Mouse (Mus musculus): ENCODE measurements at regions not wholly inside any gene's neighbourhood (a gene's known extent, or its start where the extent isn't known, plus 50 kb on each side); places are given as distances from the start of the nearest gene placed in this dataset.

DNA sequence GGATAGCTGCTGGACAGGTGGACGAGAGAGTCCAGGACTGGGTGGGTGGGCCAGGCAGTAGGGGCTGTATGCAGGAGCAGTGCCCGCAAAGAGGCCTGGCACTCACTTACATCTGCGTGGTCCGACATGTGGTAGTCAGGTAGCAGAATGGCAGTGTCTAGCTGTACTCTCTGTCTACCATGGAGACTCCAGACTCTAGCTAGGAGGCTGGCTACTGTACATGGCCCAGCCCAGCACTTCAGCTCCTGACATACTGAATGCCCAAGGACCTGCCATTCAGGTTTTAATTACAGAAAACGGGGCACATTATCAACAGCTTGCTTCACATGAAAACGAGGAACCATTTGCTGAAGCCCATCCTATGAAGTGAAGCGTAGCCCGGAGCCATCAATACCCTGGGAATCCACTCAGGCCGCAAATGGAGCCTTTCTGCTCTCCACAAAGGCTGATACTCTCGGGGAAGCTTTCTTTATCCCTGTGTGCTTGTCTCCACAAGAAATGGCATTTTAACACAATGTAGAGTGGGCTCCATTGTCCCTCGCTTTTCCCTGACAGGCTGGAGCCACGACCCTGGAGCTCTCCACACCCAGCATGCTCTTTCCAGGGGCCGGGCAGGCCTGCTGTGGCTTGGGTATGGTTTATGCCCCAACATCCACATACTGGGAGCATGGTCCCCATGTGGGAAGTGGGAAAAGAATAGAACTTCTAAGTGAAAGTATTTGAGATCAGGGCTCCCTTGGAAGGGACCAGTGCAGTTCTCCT, 110.6 kb upstream of the A530016L24Rik start:
- DNase-seq (ENCODE audit: low spot score in 2 of 2): no peak

DNA sequence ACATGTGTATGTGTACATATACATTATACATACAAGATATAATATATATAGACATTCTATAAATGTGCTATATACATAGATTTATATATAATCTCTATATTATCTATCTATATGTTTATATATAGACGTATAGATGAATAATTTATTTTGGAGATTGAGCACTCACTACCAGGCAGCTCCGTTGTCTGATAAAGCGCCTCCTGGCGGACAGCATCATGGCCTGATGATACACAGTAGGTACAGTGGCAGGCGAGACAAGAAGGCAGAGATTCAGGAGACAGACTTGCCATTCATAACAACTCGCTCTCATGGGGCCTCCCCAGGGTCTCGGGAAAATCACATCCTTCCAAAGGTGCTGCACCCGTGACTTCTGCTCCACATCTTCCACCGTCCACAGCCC, 101.4 kb upstream of the A530016L24Rik start:
- DNase-seq (ENCODE audit: low spot score in 2 of 2): no peak

DNA sequence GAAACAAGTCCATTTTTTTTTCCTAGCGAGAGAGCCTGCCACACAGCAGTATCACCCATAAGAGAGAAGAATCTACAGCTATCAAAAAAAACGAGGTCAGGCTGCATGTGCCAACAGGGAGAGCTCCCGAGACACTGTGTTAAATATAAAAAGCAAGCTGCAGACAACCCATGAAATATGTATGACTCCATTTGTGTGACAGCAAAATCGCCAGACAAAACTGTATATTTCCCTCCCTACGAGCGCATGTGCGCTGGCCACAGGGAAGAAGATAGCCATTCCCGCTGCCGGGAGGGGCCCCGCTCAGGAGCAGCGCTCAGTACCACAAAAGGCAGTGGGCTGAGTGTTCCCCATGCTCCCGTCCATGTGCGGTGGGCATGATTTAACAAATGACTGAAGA, 93.3 kb upstream of the A530016L24Rik start:
- DNase-seq (ENCODE audit: low spot score in 2 of 2): no peak

DNA sequence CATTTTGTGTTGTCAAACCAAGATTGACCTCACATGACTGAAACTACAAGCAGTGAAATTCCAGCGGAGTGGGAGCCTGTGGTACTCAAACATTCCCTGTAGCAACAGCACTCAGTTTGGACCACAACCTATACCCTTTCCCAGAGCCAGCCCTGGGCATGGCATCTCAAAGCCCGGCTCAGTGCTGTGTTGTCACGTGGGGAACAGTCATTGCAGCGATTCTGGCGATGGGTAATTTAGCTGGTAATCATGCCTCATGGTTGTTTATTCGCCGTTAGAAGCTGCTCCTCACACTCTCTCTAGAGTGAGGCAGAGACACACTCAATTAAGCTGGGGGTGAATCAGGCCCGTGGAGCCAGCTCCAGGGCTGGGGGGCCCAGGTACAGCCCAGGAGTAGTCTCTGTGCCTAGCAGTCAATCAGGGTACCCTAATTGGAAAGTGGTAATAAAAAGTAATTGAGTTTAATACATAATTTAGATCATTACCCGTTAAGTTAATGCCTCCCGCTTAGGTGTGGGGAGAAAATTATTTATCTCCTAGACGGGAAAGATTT, 85.5 kb upstream of the A530016L24Rik start:
- no peak for DNase-seq (ENCODE audit: low spot score in 2 of 2)

DNA sequence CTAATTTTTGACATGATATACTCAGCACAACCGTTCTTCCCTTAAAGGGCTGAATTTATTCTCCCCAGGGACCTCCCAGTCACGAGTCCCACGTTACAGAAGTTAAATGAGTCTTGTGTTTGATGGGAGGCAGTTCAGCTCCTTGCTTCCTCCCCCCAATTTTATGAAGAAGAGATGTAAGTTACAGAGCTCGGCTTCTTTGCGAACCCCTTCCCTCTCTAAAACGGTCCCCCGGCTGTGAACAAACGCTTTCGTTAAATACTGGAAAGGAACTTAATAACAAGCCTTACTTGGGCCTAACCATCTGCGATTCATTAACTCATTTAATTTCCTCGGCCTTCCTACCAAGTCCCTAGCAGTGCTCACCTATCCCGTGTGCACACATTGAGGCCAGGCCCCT, 84.9 kb upstream of the A530016L24Rik start:
- no peak for DNase-seq (ENCODE audit: low spot score in 2 of 2)

DNA sequence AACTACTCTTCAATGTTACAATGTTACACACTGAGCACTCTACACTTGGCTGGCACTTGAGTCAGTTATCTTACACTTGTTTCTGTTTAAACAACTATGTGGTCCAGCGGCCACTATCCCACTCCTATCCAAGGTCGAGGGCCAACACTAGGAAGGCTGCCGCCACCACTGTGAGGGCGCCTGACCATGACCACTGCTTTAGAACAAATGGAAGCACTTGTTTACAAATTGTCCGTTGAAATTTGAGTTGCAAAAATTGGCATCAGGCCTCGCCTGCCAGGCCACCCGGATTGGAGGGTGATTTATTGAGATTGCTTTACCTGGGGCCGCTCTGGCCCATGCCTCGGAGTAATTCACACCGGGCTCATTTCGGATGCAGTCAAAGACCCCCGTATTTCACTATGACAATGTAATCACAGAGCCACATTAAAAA, 83.5 kb upstream of the A530016L24Rik start:
- DNase-seq (ENCODE audit: low spot score in 2 of 2): no peak

DNA sequence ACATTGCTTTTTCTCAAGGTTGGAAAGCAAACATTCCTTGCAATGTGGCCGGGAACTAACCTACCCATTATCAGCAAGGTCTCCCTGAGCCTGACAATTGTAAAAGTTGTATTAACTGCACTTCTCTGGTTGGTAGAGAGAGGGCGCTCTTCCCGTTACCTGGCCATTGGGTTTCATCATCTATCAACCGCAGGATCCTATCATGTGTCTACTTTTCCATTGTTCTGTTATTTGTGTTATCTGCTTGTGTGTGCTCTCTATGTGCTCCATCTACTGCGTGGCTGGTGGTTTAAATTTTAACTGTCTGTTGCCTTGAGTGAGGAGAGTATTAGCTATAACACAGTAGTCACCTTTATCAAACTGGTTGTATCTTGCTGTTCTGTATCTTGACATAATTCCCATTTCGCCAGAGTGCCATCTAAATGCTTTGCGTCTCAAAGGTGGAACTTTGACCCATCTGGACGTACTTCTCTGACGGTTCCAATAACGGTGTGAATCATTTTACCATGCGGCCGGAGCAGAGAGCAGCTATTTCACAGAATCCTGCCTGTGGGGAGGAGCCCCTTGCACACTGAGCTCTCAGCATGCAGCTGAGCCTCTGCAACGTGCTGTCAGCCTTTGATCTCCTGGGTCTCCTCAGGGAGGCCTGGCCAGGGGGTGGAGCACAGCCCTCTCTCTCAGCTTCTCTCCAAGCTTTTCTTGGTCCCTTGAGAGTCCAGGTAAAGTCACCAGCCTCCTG, 77.5 kb upstream of the A530016L24Rik start:
- DNase-seq (ENCODE audit: low spot score in 2 of 2): no peak

DNA sequence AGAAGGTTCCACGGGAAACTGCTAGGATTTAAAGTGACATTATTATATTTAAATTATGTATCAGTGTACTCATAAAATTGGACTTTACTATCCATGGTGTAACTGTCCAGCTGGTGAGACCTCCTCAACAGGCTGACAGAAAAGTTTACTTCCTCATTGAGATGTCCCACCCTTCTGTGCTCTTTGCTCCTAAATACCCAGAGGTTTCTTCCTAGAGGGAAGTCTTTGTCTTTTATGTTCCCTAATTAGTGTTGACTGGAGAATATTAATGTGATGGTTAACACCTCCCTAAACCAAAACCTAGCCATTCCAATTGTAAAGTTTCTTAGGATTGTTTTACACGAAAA, 76.9 kb upstream of the A530016L24Rik start:
- DNase-seq (ENCODE audit: low spot score in 2 of 2): no peak

DNA sequence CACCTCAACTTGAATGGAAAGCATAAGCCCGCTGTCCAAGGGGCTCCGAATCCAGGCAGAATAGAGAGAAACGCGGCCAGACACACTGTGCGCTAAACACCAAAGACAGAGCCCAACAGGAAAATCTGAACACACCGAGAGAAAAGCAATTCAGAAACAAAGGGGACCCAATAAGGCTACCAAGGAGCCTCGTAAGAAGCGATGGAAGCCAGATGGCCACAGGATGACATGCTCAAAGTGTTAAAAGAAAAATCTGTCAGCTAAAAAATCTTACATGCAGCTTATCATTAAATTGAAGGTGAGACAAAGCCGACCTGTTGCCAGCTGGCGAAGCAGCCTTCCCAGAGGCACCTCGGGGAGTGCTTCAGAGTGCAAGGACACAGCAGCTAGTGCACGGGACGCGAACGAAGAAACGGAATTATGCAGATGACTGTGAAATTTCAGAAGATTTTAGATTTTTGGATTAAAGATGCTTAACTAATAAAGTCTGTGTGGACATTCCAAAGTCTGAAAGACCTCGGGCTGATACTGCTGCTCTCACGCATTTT, 73.2 kb upstream of the A530016L24Rik start:
- DNase-seq (ENCODE audit: low spot score in 2 of 2): no peak

DNA sequence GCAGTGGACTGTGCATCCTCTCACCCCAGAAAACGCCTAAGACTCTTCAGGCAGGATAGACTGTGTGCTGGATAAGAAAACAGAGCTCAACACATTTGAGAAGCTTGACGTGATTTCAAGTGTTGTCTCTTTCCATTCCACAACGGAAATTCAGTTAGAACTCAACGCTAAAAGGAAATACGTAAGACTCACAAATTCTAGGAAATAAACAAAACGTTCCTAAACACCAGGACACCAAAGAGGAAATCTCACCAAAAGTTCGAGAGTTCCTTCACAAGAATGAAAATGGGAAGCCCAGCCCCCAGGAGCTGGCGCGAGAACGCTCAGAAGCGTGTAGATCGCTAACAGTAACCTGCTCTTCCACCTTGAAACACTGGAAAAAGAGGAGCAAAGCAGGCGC, 72.7 kb upstream of the A530016L24Rik start:
- no peak for DNase-seq (ENCODE audit: low spot score in 2 of 2)

DNA sequence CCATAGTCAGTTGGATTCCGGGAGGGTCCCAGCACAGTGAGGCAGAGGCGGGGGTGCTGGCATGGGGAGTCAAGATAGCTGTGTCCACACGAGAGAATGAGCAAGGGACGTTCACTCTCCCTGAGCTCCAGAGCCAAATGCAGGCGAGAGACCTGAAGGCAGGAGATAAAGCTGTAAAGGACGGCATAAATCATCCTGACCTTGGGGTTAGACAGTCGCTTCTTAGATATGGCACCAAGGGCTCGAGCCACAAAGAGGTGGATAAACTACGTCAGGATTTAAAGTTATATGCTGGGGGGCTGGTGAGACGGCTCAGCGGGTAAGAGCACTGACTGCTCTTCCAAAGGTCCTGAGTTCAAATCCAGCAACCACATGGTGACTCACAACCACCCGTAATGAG, 70.6 kb upstream of the A530016L24Rik start:
- DNase-seq (ENCODE audit: low spot score in 2 of 2): no peak

DNA sequence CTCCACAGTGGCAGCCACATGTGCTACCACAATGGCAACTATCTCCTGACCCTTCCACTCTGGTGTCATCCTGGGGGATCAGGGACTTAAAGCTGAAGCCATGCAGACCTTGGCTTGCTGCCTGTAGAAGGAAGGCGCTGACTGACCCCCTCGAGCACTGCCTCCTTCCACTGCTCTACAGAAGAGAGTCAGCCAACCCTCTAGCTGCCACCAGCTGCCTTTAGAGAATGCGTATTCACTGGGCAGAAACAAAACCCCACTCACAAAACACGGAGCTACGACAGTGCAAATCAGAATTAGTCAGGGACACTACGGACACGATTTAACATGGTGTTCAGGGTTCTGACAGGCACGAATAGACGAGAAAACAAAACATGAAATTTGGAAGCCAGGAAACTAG, 67.1 kb upstream of the A530016L24Rik start:
- DNase-seq (ENCODE audit: low spot score in 2 of 2): no peak

DNA sequence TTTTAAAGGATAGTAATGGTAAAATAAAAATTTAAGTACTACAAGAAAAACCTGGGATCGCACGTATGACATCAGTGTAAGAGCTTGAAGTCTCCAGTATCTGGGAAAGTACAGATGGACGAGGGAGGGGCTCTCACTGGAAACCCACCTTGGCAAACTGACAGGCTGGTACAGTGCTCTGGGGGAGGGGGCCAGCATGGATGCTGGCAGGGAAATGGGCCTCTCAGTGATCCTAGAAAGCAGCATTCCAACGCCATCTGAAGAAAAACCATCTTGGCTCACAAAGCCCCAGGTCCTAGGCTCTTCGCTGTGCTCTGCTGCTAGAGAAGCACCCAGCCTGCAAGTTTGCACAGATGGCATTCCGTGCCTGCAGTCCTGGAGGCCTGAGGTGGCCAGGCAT, 65.1 kb upstream of the A530016L24Rik start:
- DNase-seq (ENCODE audit: low spot score in 2 of 2): no peak

DNA sequence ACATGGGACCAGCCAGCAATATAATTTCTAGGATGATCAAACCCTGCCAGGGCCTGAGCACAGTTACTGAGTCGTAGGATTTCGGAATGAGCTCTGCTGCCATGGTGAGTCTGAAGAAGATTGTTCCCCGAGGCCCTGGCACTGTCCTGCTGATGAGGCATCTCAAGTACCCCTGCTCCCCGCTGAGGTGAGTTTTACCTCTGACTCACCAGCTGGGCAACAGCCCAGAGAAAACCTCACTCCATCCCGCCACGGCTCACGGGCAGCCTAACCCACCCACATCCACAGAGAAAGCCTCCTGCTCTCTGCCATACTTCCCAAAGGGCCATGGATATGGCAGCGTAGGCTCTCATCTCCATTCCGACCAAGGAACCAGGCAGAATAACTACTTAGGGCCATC, 62.6 kb upstream of the A530016L24Rik start:
- no peak for DNase-seq (ENCODE audit: low spot score in 2 of 2)

DNA sequence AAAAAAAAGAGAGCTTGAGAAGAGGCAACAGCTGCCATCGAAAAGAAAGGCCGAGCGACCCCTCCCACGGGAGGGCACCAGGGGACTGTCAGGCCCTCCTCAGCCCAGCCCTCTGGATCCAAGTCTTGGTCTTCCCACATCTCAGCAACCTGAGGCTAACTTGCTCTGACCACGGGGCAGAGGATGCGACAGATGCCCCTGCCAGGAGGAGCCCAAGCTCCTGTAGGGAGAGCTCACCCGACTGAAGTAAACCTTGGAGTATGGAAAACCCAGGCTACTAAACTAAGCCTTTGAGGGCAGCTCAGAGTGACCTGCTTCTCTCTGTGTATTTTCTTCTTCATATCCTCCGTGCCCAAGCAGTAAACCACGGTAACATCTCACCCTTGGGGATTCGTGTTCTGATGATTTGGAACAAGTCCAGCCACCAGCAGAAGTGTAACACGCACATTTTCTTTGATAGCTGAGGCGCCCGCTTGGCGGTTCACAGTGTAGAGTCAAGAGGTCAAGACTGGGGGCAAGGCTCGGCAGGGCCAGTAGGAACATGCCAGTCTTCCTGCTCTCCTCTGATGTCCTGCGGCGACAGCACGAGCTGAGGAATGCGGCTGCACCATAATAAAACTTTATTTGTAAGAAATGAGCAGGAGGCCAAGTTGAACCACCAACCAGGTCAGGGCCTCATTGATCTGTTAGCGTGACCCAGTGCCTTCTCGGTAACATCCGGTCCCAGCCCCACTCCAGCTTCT, 59.0 kb upstream of the A530016L24Rik start:
- no peak for DNase-seq (ENCODE audit: low spot score in 2 of 2)

DNA sequence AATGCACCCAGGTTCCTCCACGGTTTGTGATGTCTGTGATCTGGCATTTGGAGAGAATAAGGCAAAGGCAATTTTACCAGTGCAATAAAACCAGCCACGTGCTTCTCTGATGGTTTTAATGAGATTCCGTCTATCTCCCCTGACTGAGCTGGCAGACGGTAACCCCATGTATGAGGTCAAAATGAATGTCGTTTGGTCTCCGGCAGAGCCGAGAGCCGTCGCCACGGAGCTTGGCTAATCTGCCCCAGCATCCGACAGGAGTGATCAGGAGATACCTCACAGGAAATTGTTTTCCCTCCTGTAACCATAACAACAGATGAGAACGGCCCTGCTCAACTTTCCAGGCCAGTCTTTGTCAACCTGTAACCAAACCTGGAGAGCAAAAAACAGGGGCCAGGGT, 55.9 kb upstream of the A530016L24Rik start:
- DNase-seq (ENCODE audit: low spot score in 2 of 2): no peak

DNA sequence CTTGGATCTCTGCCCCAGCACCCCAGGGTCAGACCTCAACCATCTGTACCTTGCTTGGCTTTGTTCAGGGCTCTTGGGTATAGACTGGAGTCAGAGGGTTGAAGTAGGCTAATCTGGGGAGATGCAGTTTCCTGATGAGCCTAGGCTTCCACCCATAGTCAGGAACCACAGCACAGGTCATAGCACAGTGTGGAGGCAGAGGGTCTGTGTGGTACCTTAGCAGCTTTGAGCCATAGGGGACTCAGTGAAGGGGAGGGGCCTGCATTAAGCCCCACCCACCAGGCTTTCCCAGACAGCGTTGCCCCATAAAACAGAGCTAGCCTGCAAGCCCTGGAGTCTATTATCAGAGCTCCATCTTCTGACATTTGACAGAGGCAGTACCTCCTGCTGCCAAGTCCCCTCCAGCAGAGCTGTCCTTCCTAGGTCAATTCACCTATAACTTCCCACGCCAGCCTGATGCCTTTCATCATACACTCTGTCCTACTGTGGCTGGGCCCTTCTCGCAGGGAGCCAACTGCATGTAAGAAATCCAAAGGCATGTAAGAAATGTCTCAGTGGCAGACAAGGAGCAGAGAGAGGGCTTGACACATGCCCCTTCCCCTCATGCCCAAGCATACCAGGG, 54.5 kb upstream of the A530016L24Rik start:
- no peak for DNase-seq (ENCODE audit: low spot score in 2 of 2)

DNA sequence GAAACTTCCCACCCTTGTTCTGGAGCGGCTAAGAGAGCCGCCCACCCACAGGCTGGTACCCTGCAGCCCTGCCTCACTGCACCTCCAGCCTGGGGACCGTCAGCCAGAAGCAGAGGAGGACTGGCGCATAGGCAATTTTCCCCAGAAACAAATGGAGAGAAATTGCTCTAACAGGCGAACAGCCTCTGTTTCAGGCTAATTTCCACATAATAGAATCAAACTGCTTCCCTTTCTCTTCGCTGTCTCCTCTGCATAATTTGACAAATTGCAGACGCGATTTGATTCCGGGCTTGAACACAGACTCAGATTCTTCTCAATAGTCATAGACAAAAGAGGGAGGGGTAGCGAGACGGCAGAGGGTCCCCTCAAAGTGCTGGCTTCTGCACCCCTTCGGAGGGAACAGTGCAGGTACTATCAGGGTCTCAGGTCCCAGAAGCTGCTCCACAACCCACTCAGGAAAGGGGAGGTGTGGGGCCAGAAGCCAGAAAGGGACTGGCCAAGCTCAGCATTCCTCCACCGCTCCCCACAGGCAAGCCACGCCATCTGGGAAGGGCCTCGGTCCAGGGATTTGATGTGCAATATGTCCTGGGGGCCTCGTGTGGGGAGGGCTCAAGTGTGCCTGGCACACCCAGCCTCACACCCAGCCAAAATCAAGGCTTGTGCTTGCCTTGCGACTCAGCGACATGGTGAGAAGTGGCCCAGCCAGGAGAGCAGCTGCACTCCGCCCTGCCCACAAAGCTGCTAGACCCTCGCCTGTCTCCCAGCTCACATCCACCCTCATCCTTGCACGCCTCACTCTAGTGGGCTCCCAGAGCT, 53.7 kb upstream of the A530016L24Rik start:
- DNase-seq (ENCODE audit: low spot score in 2 of 2): no peak

DNA sequence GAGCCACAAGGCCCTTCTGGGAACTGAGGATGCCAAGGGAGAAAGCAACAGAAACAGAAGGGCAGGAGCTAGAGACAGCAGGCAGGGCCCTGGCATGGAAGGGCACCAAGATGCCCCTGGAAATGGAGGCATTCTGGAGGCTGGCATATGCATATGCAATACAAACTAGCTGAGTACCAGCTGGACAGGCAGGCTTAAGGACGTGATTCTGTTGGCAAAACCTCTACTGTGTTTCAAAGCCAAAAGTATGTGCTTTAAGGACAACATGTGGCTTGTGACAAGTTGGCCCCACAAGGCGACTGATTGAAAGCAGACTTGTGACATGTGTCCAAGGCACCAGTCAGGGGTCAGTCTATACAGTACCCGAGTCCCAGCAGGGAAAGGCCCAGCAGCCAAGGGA, 52.2 kb upstream of the A530016L24Rik start:
- DNase-seq (ENCODE audit: low spot score in 2 of 2): no peak

DNA sequence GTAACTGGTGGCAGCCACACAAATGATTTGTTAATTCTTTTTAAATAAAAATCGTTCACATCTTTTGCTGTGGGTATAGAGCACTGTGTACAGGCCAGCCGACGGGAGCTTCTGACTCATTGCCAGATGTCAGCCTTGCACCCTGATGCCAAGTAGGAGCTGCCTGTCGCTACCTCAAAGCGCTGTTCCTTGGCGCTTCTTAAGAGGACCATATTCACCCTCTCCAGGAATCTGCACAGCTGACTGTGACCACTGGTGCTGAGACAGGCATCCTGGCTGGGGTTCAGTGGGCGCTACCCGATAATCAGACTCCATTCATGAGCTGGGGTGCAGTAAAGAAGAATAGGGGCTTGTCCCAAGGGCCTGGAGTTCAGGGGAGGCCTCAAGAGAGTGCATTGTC, 51.0 kb upstream of the A530016L24Rik start:
- no peak for DNase-seq (ENCODE audit: low spot score in 2 of 2)

All from right cerebral cortex, postnatal 36 days (tissue).